Mouse (Mus musculus): ENCODE data around the gene Mxra8. TPM values are rescaled to one million over a fixed set of nuclear protein-coding genes. Genes with fewer than 3 reads are reported as not detected.
A peak's percentile ranks its signal among the peaks of the same experiment; 100 is the strongest.

Gene Mxra8
- polyA plus RNA-seq, 1 experiment from 2014 or later: 17.9 TPM

DNA sequence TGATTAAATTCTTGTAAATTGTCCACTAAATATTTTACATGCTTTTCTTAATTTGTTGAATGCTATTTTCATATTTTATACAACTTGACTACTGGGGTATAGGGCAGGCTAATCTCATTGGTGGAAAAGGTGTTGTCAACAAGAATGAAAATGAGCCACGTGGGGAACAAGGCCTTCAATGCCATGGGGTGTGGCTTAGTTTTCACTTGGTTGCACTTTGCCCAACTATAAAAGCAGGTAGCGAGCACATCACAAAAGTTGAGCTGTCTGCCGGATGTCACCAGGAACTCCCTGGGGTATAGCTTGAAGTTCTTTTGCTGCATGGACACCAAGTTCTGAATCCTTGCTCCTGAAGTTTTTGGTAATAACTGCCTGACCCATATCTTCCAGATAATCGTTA lies 21.9 kb upstream of the Mxra8 start:
- WGBS: 79% methylated on average over 4 of the region's 4 CpGs

DNA sequence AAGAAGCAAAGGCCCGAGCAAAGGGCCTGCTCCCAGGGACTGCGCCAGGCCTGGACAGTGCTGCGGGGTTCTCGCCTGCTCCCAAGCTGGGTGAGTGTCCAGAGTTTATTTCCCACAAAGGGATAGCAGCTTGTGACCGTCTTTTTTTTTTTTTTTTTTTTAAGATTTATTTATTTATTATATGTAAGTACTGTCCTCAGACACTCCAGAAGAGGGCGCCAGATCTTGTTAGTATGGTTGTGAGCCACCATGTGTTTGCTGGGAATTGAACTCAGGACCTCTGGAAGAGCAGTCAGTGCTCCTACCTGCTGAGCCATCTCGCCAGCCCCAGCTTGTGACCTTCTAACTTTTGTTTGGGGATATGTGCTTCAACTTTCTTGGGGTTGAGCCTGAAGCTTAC lies 18.5 kb upstream of the Mxra8 start:
- no peak for ATAC-seq
- Histone ChIP-seq H3K9ac (replicated peaks) (no peak overlapping the region), H3K4me1 (replicated peaks) (no peaks in the 10 kb centered on the region), H3K4me2 (replicated peaks) (no peak overlapping the region), H3K36me3 (peaks cover 93% of the 10 kb centered on the region), H3K9me3 (no peaks in the 10 kb centered on the region), H3K27ac (no peak overlapping the region), H3K4me3 (replicated peaks) (no peak overlapping the region), H3K27me3 (no peaks in the 10 kb centered on the region)
- 77% methylated on average over 7 of the region's 7 CpGs for WGBS

More for the DNA sequence above, 21.9 kb upstream of the Mxra8 start:
- Histone ChIP-seq H3K27me3 (no peaks in the 10 kb centered on the region), H3K9ac (replicated peaks) (no peak overlapping the region), H3K36me3 (peaks cover 83% of the 10 kb centered on the region), H3K4me1 (replicated peaks) (peaks cover 18% of the 10 kb centered on the region), H3K9me3 (no peaks in the 10 kb centered on the region), H3K4me3 (replicated peaks) (no peak overlapping the region), H3K4me2 (replicated peaks) (no peak overlapping the region), H3K27ac (no peak overlapping the region)
- ATAC-seq: no peak

DNA sequence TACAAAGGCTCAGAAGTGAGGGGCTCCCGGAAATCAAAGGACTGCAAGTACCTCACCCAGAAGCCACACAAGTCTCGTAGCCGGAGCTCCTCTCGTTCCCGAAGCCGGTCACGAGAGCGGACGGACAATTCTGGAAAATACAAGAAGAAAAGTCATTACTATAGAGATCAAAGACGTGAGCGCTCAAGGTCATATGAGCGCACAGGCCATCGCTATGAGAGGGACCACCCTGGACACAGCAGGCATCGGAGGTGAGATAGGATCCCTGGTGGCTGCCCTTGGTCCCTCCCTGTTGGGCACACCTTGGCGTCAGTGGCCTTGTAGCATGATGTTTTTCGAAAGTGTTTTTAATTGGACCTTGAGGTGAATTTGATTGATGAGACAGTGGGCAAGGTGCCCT lies 16.0 kb upstream of the Mxra8 start:
- Histone ChIP-seq H3K9me3 (no peaks in the 10 kb centered on the region), H3K27ac (no peak overlapping the region), H3K9ac (replicated peaks) (no peak overlapping the region), H3K36me3 (peaks cover 86% of the 10 kb centered on the region), H3K4me1 (replicated peaks) (no peaks in the 10 kb centered on the region), H3K27me3 (no peaks in the 10 kb centered on the region), H3K4me3 (replicated peaks) (no peak overlapping the region), H3K4me2 (replicated peaks) (no peak overlapping the region)
- no peak for ATAC-seq
- WGBS: 97% methylated on average over 16 of the region's 16 CpGs

DNA sequence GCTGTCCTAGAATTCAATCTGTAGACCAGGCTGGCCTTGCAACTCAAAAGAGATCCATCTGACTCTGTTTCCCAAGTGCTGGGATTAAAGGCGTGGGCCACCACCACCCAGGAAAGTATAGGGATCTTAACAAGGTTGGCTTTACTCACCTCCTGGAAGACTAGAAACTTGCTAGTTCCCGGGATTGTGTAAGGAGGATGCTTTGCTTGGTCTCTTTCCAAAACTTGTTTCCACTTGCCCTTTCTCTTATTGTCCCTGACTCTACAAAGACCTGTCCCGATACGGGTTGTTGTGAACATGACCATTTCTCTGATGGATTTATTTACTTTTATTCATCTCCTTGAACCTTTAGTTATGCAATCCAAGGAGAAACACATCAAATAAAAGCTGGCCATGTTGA lies 9.6 kb upstream of the Mxra8 start:
- no peaks in the 10 kb centered on the region for H3K27me3 ChIP-seq
- ATAC-seq: no peak
- H3K9ac ChIP-seq (replicated peaks): no peak overlapping the region
- WGBS: 98% methylated on average over 4 of the region's 4 CpGs
- H3K4me2 ChIP-seq (replicated peaks): no peak overlapping the region
- H3K4me3 ChIP-seq (replicated peaks): no peak overlapping the region
- H3K27ac ChIP-seq: no peak overlapping the region
- no peaks in the 10 kb centered on the region for H3K9me3 ChIP-seq
- H3K4me1 ChIP-seq (replicated peaks): peaks cover 25% of the 10 kb centered on the region
- H3K36me3 ChIP-seq: peaks cover 34% of the 10 kb centered on the region

DNA sequence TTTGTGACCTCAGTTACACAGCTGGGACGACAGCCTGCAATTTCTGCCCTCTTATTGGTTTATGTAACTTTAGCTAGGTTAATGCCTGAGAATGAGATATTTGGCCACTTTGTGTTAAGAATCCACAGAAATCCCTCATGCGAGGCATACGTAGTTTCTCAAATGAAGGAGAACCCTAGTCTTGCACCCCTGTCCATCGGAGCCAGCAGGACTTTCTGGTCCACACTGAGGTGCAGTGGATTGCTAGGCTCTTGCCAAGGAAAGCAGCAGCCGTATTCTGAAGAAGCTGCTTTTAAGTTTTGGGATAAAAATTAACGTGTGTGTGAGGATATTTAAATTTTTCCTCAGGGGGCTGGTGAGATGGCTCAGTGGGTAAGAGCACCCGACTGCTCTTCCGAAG lies 8.9 kb upstream of the Mxra8 start:
- Histone ChIP-seq H3K27ac (peak overlapping the region; percentile 87), H3K4me3 (replicated peaks) (peak overlapping the region; percentile 92), H3K4me2 (replicated peaks) (peak overlapping the region; percentile 96), H3K27me3 (no peaks in the 10 kb centered on the region), H3K9ac (replicated peaks) (0 out of 2 replicates have a peak overlapping the region, but pooled peaks have one; percentile 41), H3K9me3 (no peaks in the 10 kb centered on the region), H3K4me1 (replicated peaks) (peaks cover 25% of the 10 kb centered on the region), H3K36me3 (peaks cover 27% of the 10 kb centered on the region)
- no peak for ATAC-seq
- WGBS: 58% methylated on average over 8 of the region's 8 CpGs

DNA sequence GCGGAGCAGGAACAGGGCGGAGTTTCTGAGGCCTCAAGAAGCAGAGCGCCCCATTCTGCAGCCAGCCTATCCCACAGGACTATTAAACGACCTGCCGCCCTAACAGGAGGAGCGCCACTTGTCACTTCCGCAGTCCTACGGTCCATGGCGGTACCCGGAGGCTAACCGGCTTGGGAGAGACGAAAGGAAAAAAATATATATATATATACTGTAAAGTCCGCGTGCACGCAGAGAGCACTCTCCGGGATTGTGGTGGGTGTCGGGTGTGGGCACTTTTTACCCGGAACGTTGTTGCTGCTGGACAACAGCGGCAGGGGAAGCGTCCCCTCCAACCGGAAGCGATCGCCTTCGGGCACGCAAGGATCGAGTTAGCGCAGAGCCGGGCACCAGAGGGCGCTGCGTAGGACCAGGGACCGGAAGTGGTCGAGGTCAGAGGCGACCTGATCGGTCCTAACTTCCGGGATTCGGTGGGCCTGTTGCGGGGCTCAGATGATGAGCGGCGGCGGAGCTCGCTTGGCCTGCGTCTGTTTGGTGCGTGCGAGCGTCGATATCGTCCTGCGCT lies 8.2 kb upstream of the Mxra8 start, which contains the start of gene Aurkaip1:
Aurkaip1 (plus strand) TSS at position 68 of the 562 bp plus-strand sequence.
- Histone ChIP-seq H3K4me1 (replicated peaks) (peaks cover 25% of the 10 kb centered on the region), H3K4me3 (replicated peaks) (peak within 1 kb of the TSS; percentile 92), H3K9ac (replicated peaks) (peak within 1 kb of the TSS; percentile 90), H3K9me3 (no peaks in the 10 kb centered on the region), H3K27me3 (no peaks in the 10 kb centered on the region), H3K4me2 (replicated peaks) (peak within 1 kb of the TSS; percentile 96), H3K36me3 (peaks cover 27% of the 10 kb centered on the region), H3K27ac (peak within 1 kb of the TSS; percentile 87)
- WGBS: 0% methylated on average over 49 of the region's 49 CpGs
- peak; percentile 95 for ATAC-seq

DNA sequence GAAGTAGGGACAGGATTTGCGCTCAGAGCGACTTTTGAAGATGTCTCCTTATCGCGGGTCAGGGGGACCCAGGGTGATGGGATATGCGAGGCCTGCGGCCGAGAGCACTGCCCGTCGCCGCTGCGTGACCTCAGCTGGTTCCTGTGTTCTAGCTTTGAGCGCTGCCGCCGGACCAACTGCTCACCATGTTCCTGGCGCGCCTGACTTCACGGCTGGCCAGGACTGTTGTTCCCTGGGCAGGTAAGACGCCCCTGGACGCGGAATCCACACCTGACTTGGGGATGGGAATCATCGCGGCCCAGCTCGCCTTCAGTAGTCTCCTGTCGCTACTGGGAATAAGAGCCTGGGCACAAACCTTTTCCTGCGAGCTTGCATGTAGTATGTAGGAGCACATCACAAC lies 7.6 kb upstream of the Mxra8 start:
- Histone ChIP-seq H3K9ac (replicated peaks) (peak overlapping the region; percentile 90), H3K27me3 (no peaks in the 10 kb centered on the region), H3K9me3 (no peaks in the 10 kb centered on the region), H3K27ac (peak overlapping the region; percentile 87), H3K36me3 (peaks cover 22% of the 10 kb centered on the region), H3K4me1 (replicated peaks) (peaks cover 25% of the 10 kb centered on the region), H3K4me3 (replicated peaks) (peak overlapping the region; percentile 92), H3K4me2 (replicated peaks) (peak overlapping the region; percentile 96)
- no peak; the same call in 1 of the 2 replicates for ATAC-seq
- 1% methylated on average over 25 of the region's 25 CpGs for WGBS

DNA sequence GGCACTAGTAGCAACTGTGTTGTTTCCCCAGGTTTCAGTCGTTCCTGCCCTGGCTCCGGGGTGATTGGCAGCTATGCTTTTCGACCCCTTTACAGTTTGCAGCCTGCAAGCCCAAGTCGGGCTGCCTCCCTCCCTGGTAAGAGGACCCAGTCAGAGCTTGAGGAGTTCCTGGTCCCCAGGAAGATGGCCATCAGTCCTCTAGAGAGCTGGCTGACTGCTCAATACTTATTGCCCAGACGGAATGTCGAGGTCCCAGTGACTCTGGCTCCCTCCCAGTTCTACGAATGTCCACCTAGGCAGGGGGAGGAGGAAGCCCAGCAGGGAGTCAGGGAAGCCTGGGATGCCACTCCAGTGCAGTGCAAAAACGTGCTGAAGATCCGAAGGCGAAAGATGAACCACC lies 7.2 kb upstream of the Mxra8 start:
- Histone ChIP-seq H3K9me3 (no peaks in the 10 kb centered on the region), H3K27me3 (no peaks in the 10 kb centered on the region), H3K4me2 (replicated peaks) (peak overlapping the region; percentile 96), H3K27ac (no peak overlapping the region), H3K4me1 (replicated peaks) (peaks cover 25% of the 10 kb centered on the region), H3K9ac (replicated peaks) (peak overlapping the region; percentile 90), H3K36me3 (peaks cover 20% of the 10 kb centered on the region), H3K4me3 (replicated peaks) (peak overlapping the region; percentile 92)
- ATAC-seq: no peak
- WGBS: 60% methylated on average over 10 of the region's 10 CpGs

DNA sequence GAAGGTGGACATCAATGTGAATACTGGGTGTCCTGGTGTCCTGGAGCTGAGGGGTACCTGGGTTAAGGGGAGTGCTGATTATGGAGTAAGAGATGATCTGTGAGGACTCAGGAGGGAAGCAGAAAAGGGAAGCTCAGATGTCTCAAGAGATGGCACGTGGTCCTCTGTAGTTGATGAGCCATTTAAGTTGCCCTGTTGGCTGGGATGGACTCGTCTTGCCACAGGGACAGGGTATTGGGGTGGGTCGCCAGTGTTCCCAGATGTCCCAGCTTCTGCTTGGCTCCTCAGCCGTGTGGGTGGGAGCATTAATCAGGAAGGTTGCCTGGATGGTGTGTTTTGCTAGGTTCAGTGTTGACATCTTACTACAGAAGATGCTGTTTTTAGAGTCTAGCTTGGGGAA lies 6.2 kb upstream of the Mxra8 start:
- Histone ChIP-seq H3K27me3 (no peaks in the 10 kb centered on the region), H3K4me1 (replicated peaks) (peaks cover 25% of the 10 kb centered on the region), H3K27ac (no peak overlapping the region), H3K4me3 (replicated peaks) (peak overlapping the region; percentile 92; the same call in 1 of the 2 replicates), H3K4me2 (replicated peaks) (no peak overlapping the region; the same call in 1 of the 2 replicates), H3K9ac (replicated peaks) (no peak overlapping the region), H3K9me3 (no peaks in the 10 kb centered on the region), H3K36me3 (peaks cover 12% of the 10 kb centered on the region; the same call in 1 of the 2 replicates)
- WGBS: 90% methylated on average over 4 of the region's 4 CpGs
- ATAC-seq: no peak

DNA sequence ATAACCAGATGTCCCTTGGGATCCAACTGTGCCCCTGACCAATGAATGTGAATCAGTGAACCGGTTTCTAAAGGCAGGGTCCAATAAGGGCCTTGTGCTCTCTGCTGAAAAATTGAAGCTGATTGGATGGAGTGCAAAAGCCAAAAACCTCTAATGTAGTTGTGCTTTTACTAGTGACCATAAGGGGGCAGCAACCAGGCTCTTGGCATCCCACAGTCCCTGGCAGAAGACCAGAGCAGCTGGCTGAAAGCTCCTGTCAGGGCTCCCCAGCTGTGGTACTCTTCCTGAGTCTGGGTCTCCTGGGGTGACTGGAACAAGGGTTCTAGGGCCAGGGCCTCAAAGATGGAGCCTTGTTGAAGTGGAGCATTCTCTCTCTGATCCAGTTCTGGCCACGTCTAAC lies 5.6 kb upstream of the Mxra8 start:
- Histone ChIP-seq H3K27ac (peak overlapping the region; percentile 44; the same call in 1 of the 2 replicates), H3K4me3 (replicated peaks) (no peak overlapping the region), H3K4me1 (replicated peaks) (peaks cover 25% of the 10 kb centered on the region), H3K27me3 (no peaks in the 10 kb centered on the region), H3K9ac (replicated peaks) (no peak overlapping the region), H3K9me3 (no peaks in the 10 kb centered on the region), H3K4me2 (replicated peaks) (no peak overlapping the region; the same call in 1 of the 2 replicates), H3K36me3 (peaks cover 12% of the 10 kb centered on the region; the same call in 1 of the 2 replicates)
- ATAC-seq: peak; percentile 41; the same call in 1 of the 2 replicates
- 41% methylated on average over 2 of the region's 2 CpGs for WGBS

DNA sequence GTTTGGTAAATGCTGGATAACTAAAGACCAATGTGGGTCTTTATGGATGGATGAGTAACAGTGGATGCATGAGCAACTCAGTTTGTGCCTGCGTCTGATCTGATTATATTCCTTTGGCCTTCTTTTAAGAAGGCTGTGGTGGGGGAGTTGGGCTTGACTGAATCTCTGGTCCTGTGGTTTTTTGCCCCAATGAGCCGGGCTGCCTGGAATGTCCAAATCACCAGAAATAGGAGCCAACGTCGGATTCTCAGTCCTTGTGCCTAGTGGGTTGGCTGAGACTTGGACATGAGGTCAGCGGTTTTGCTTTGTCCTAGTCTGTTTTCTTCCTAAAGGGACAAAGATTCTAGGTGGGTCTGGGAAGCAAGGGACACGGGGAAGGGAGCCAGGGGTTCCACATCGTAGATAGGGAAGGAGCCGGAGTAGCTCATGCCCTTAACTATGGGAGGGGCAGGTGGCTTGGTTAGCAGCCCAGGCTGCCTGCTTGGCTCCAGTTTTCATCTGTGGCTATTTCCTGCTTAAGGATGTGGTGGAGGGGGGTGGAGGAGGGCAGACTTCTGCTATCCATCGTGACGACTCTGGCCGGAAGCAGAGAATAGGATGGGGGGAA lies 2.0 kb upstream of the Mxra8 start:
- H3K27ac ChIP-seq: no peak overlapping the region
- no peak for ATAC-seq
- H3K4me1 ChIP-seq (replicated peaks): peaks cover 43% of the 10 kb centered on the region
- H3K36me3 ChIP-seq: peaks cover 12% of the 10 kb centered on the region; the same call in 1 of the 2 replicates
- no peak overlapping the region for H3K9ac ChIP-seq (replicated peaks)
- WGBS: 80% methylated on average over 11 of the region's 11 CpGs
- no peaks in the 10 kb centered on the region for H3K9me3 ChIP-seq
- no peak overlapping the region for H3K4me3 ChIP-seq (replicated peaks)
- H3K27me3 ChIP-seq: peaks cover 16% of the 10 kb centered on the region
- H3K4me2 ChIP-seq (replicated peaks): no peak overlapping the region

Measured in midbrain, embryonic 13.5 days (tissue).